Mouse (Mus musculus): Measurements from ENCODE around the gene Ccno. TPM values are rescaled to one million over a fixed set of nuclear protein-coding genes. Genes with fewer than 3 reads are reported as not detected.
"Not testable (repeated sequence)": the region's sequence is repeated elsewhere in the genome, so short reads cannot be mapped to it uniquely, and the experiment has no call there.

Ccno gene
- polyA plus RNA-seq, 1 experiment from 2014 or later: 3.7 TPM

- 62% methylated on average over 20 of the region's 20 CpGs for WGBS
- not testable (repeated sequence) for H3K4me1 ChIP-seq; H3K9ac ChIP-seq; H3K4me3 ChIP-seq; H3K9me3 ChIP-seq (replicated peaks); H3K36me3 ChIP-seq; ATAC-seq (ENCODE audit: low FRiP score); H3K27me3 ChIP-seq; H3K4me2 ChIP-seq (replicated peaks); H3K27ac ChIP-seq
Observed at GRCm38 (mm10) chr13:113013174-113013953, 25.8 kb downstream of the Ccno start.

- no peak for ATAC-seq (ENCODE audit: low FRiP score)
- H3K27ac ChIP-seq: no peak overlapping the region
- no peak overlapping the region for H3K9ac ChIP-seq
- no peaks in the 10 kb centered on the region for H3K9me3 ChIP-seq (replicated peaks)
- no peak overlapping the region for H3K4me3 ChIP-seq
- no peaks in the 10 kb centered on the region for H3K4me1 ChIP-seq
- no peak overlapping the region for H3K4me2 ChIP-seq (replicated peaks)
- H3K36me3 ChIP-seq: no peaks in the 10 kb centered on the region
- peaks cover 2% of the 10 kb centered on the region; the same call in 1 of the 2 replicates for H3K27me3 ChIP-seq
- WGBS: 79% methylated on average over 2 of the region's 2 CpGs
Observed at GRCm38 (mm10) chr13:113021521-113021920, 33.9 kb downstream of the Ccno start.

GRCm38 (mm10) chr13:113022467-113022866, 34.9 kb downstream of the Ccno start:
- H3K4me2 ChIP-seq (replicated peaks): no peak overlapping the region
- H3K27ac ChIP-seq: no peak overlapping the region
- H3K36me3 ChIP-seq: no peaks in the 10 kb centered on the region
- H3K9me3 ChIP-seq (replicated peaks): no peaks in the 10 kb centered on the region
- no peaks in the 10 kb centered on the region for H3K4me1 ChIP-seq
- WGBS: 73% methylated on average over 8 of the region's 8 CpGs
- no peak overlapping the region for H3K9ac ChIP-seq
- peaks cover 2% of the 10 kb centered on the region; the same call in 1 of the 2 replicates for H3K27me3 ChIP-seq
- no peak for ATAC-seq (ENCODE audit: low FRiP score)
- no peak overlapping the region for H3K4me3 ChIP-seq

- no peak for ATAC-seq (ENCODE audit: low FRiP score)
- Histone ChIP-seq H3K4me3 (no peak overlapping the region), H3K4me2 (replicated peaks) (no peak overlapping the region), H3K27me3 (peaks cover 2% of the 10 kb centered on the region; the same call in 1 of the 2 replicates), H3K9me3 (replicated peaks) (no peaks in the 10 kb centered on the region), H3K4me1 (no peaks in the 10 kb centered on the region), H3K36me3 (no peaks in the 10 kb centered on the region), H3K9ac (no peak overlapping the region), H3K27ac (no peak overlapping the region)
- WGBS: 87% methylated on average over 17 of the region's 17 CpGs
Observed at GRCm38 (mm10) chr13:113023274-113024143, 35.9 kb downstream of the Ccno start.

GRCm38 (mm10) chr13:113031351-113031750, 43.7 kb downstream of the Ccno start:
- H3K9me3 ChIP-seq (replicated peaks): no peaks in the 10 kb centered on the region
- H3K4me2 ChIP-seq (replicated peaks): peak overlapping the region; percentile 92
- H3K4me1 ChIP-seq: peaks cover 19% of the 10 kb centered on the region
- ATAC-seq (ENCODE audit: low FRiP score): peak; percentile 13
- peak overlapping the region; percentile 55 for H3K4me3 ChIP-seq
- no peaks in the 10 kb centered on the region for H3K36me3 ChIP-seq
- peak overlapping the region; percentile 67 for H3K9ac ChIP-seq
- WGBS: under 1% methylated on average over 7 of the region's 7 CpGs
- H3K27ac ChIP-seq: no peak overlapping the region
- H3K27me3 ChIP-seq: peaks cover 47% of the 10 kb centered on the region

GRCm38 (mm10) chr13:113031792-113032571, 44.4 kb downstream of the Ccno start:
- WGBS: under 1% methylated on average over 40 of the region's 40 CpGs

GRCm38 (mm10) chr13:113032831-113033230, 45.2 kb downstream of the Ccno start:
- no peak overlapping the region for H3K27ac ChIP-seq
- no peaks in the 10 kb centered on the region for H3K36me3 ChIP-seq
- H3K4me2 ChIP-seq (replicated peaks): no peak overlapping the region
- peaks cover 50% of the 10 kb centered on the region for H3K27me3 ChIP-seq
- no peaks in the 10 kb centered on the region for H3K9me3 ChIP-seq (replicated peaks)
- H3K9ac ChIP-seq: no peak overlapping the region
- peaks cover 19% of the 10 kb centered on the region for H3K4me1 ChIP-seq
- no peak overlapping the region for H3K4me3 ChIP-seq
- no peak for ATAC-seq (ENCODE audit: low FRiP score)

More at GRCm38 (mm10) chr13:113031792-113032571, 44.4 kb downstream of the Ccno start:
- peaks cover 47% of the 10 kb centered on the region for H3K27me3 ChIP-seq
- H3K36me3 ChIP-seq: no peaks in the 10 kb centered on the region
- H3K4me3 ChIP-seq: peak overlapping the region; percentile 55
- H3K9ac ChIP-seq: peak overlapping the region; percentile 67
- H3K9me3 ChIP-seq (replicated peaks): no peaks in the 10 kb centered on the region
- peak overlapping the region; percentile 92 for H3K4me2 ChIP-seq (replicated peaks)
- H3K4me1 ChIP-seq: peaks cover 19% of the 10 kb centered on the region
- peak overlapping the region; percentile 72 for H3K27ac ChIP-seq
- peak; percentile 67 for ATAC-seq (ENCODE audit: low FRiP score)

- Histone ChIP-seq H3K27ac (no peak overlapping the region), H3K4me3 (peak overlapping the region; percentile 51), H3K4me1 (peaks cover 19% of the 10 kb centered on the region), H3K9ac (no peak overlapping the region), H3K27me3 (peaks cover 47% of the 10 kb centered on the region), H3K9me3 (replicated peaks) (no peaks in the 10 kb centered on the region), H3K4me2 (replicated peaks) (peak overlapping the region; percentile 98), H3K36me3 (no peaks in the 10 kb centered on the region)
- 4% methylated on average over 11 of the region's 11 CpGs for WGBS
- ATAC-seq (ENCODE audit: low FRiP score): no peak
Observed at GRCm38 (mm10) chr13:113034271-113034886, 46.8 kb downstream of the Ccno start.

GRCm38 (mm10) chr13:113034950-113035421, 47.4 kb downstream of the Ccno start, which contains the start of gene Cdc20b:
TSS of gene Cdc20b (plus strand) at chr13:113035111.
- H3K27me3 ChIP-seq: peaks cover 42% of the 10 kb centered on the region
- no peak within 1 kb of the TSS for H3K27ac ChIP-seq
- no peaks in the 10 kb centered on the region for H3K36me3 ChIP-seq
- peak within 1 kb of the TSS; percentile 98 for H3K4me2 ChIP-seq (replicated peaks)
- H3K9ac ChIP-seq: peak within 1 kb of the TSS; percentile 59
- peak within 1 kb of the TSS; percentile 51 for H3K4me3 ChIP-seq
- H3K4me1 ChIP-seq: peaks cover 19% of the 10 kb centered on the region
- 0 out of 2 replicates have a peak, but pooled peaks have one; percentile 17 for ATAC-seq (ENCODE audit: low FRiP score)
- WGBS: 0% methylated on average over 46 of the region's 46 CpGs
- H3K9me3 ChIP-seq (replicated peaks): no peaks in the 10 kb centered on the region

- H3K36me3 ChIP-seq: no peaks in the 10 kb centered on the region
- no peaks in the 10 kb centered on the region for H3K9me3 ChIP-seq (replicated peaks)
- H3K27me3 ChIP-seq: peaks cover 39% of the 10 kb centered on the region
- ATAC-seq (ENCODE audit: low FRiP score): peak; percentile 70
- no peak overlapping the region for H3K9ac ChIP-seq
- peaks cover 19% of the 10 kb centered on the region for H3K4me1 ChIP-seq
- H3K4me2 ChIP-seq (replicated peaks): peak overlapping the region; percentile 98
- 1% methylated on average over 4 of the region's 4 CpGs for WGBS
- no peak overlapping the region for H3K27ac ChIP-seq
- peak overlapping the region; percentile 51 for H3K4me3 ChIP-seq
Observed at GRCm38 (mm10) chr13:113035852-113036251, 48.2 kb downstream of the Ccno start.
